Mouse (Mus musculus) cerebellum, adult 8-10 months (tissue): ENCODE data around the gene Fmo1.
"Not testable (repeated sequence)": the region's sequence is repeated elsewhere in the genome, so short reads cannot be mapped to it uniquely, and the experiment has no call there.

Source experiments
- DNase-seq: peaks from one replicate; pipeline ENCODE4 v3.0.0; 2022

Gene Fmo1

DNA sequence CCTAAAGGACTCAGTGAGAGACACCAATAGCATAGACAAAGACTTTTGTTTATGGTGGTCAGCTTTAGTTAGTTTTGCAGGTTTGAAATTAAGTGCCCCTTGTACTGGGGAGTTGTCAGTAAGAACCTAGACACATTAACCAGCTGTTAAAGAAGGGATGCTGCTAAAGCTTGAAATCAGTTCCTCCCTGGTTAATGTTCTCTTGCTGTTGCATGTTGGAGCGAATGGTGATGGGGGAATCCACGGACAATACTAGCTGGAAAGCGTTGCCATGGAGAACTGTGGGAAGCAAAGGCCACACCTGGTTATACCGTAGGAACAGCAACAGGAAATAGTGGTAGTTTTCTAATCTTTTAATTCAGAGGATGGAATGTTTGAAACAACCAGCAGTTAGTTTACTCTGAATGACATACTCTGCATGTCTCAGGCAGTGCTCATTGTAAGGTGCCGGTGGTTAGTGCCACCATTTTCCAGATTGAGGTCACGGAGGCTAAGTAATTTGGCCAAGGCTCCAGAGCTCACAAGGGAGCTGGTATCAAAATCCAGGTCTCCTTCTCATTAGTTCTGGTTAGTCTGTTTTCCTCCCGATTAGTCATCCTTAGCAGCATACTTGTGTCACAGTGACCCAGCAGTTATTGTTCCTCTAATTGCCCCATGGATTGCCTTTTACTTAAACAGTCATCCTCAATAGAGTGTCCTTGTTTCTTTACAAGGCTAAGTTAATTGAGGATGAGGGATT is 73.9 kb downstream of the Fmo1 start:
- no peak for DNase-seq

DNA sequence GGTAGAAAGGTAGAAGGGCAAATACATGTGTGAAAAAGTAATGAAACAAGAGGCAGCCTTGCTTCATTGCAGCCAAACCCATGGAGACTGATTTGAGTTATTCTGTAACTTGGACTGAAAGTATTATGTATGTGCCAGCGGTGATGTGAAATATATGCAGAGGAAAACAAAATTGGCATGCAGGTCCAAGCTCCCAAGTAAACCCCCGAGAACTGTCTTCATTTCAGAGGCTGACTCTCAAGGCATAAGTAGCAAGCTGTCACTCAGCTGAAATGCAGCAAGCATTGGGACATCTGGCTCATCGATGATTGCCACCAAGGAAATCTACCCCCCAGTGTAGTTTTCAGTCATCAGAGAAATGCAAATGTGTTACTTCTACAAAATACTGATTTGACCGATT is 81.2 kb downstream of the Fmo1 start:
- no peak for DNase-seq

DNA sequence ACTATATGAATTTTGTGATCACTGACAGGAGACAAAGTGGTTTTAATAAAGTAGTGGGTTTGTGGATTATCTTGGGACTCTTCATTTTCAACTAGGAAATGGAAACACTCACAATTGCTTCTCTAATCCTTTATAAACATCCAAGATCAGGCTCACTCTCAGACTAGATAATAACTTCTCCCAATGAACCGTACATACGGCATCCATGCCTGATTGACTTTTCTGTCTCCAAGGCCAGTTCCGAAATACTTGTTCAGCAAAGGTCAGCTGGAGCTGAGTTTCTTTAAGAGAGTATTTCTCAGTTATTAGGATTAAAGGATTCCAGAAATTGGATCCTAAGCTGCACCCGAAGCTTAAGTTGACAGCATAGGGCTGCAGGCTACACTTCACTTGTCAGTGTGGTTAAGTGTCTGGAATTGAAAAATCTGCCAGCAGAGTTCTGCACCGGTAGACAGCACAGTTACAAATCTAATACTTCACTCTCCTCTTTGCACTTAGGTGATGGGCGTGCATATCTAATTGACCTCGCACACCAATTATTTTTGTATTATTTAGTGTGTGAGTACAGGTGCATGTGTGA is 82.7 kb downstream of the Fmo1 start:
- no peak for DNase-seq

DNA sequence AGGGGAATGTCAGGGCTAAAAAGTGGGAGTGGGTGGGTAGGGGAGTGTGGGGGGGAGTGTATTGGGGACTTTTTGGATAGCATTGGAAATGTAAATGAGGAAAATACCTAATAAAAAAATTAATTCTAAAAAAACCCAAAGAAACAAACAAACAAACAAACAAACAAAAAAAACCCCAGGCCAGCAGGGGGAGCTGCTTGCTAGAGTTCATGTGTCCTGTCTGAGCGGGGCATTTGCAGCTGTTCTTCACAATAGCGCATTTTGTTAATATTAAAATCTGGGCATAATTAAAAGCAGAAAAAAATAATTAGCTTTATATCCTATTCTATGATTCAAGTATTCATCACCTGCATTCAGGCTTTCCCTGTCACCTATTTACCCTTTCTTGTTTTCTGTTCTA is 85.4 kb downstream of the Fmo1 start:
- not testable (repeated sequence) for DNase-seq
